Mouse (Mus musculus) gastrocnemius, postnatal 36 days (tissue): ENCODE measurements around the gene Slc7a4. TPM values are rescaled to one million over a fixed set of nuclear protein-coding genes. Genes with fewer than 3 reads are reported as not detected.
"Not testable (repeated sequence)": the region's sequence is repeated elsewhere in the genome, so short reads cannot be mapped to it uniquely, and the experiment has no call there.

Source experiments
- DNase-seq, 2 experiments: peaks; one replicate each; pipeline ENCODE4 v3.0.0; 2022
- intact Hi-C: fragments of 180-260 bp; cut with DNase I; formaldehyde crosslinking; loops from one replicate; pipeline ENCODE4 v1.15.1; 2025
- total RNA-seq, 2 experiments: library from RNA; stranded (reverse); gene quantifications; 2 replicates each; pipeline ENCODE4 v1.2.3; 2021

Gene Slc7a4
- total RNA-seq, 2 experiments from 2014 or later: 0.12 TPM; not detected in 1

DNA sequence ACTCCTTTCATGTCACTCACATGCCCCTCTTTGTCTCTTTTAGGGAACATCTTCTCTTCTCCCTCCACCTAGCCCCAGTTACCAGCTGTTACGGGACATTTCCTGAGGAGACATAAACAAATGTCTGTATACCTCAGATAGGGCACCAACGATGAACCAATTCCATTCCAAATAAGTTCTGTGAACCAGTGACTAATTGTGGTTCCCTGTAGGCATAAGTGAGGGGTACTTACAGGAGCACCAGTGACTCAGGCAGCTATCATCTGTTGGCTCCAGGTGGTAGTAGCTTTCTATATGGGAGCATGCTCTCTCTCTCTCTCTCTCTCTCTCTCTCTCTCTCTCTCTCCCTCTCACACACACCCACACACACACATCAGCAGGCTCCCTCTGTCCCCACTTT, 18.8 kb downstream of the Slc7a4 start:
- intact Hi-C loops: no loop called here
- DNase-seq: no peak

DNA sequence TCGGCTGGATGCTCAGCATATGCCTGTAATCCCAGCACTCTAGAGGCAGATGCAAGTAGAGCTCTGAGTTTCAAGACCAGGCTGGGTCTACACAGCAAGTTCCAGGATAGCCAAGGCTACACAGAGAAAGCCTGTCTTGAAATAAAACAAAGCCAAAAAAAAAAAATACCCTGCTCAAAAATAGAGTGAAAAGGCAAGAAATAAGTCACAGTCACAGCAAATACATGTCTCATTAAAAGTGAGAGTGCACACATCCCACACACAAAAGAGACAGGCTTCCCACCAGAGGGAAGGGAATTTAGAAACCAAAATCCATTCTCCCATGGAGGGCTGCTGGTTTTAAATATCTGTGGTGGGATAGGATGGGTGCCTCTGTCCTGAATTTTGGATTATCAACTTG, 19.4 kb downstream of the Slc7a4 start:
- intact Hi-C loops: no loop called here
- no peak for DNase-seq

DNA sequence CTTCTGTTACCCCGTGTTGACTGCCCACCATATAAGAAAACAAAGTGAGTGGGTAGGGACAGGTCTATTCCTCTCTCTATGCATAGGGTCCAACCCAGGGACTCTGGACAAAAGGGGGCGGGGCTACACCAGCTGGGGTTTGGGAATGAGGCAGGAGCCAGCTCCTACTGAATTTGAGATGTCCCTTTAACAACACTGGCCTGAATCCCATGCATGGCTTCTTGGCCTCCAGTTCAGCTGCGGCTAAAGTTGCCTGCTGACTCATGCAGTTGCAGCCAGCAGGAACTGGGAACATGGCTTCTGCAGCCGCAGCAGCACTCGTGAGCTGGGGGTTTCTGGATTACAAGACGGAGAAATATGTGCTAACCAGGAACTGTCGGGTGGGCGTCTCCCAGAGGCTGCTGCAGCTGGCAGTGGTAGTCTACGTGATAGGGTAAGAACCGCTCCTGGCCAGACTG, 21.2 kb downstream of the Slc7a4 start, which contains the start of gene P2rx6:
TSS of gene P2rx6 (plus strand) at position 135 of the 458 bp plus-strand sequence.
- DNase-seq: peak; percentile 57 to 65
- intact Hi-C loops: no loop called here

DNA sequence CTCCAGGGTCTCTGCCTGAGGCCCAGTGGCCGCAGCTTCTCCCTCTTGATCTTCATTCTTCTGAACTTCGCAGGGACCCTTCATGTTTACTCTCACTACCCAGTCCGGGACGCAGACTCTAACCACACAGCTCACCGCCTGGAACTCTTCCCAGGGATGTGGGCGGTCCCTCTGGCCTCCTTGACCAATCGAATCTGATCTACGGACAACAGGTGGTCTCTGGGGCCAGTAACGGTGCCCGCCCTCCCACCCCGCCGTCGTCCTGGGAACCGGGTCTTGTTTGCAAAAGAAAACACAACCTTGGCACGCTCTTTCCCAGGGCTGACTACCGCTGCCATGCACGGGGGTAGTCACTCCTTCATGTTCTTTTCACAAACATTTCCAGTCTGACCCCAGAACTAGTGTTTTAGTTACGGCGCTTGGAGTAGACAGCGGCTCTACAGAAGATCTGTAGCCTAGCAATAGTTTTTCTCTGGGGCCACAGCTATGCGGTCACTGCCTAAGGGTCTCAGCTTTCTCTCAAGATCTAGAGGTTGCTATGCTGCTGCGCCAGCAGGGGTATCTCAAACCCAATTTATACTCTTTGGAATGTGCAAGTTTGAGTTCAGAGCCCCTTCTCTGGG, 21.8 kb downstream of the Slc7a4 start, which contains the start of gene Lrrc74b:
TSS of gene Lrrc74b (minus strand) at position 120 of the 623 bp plus-strand sequence.
- DNase-seq: peak; percentile 63 to 69
- intact Hi-C loops: no loop called here

DNA sequence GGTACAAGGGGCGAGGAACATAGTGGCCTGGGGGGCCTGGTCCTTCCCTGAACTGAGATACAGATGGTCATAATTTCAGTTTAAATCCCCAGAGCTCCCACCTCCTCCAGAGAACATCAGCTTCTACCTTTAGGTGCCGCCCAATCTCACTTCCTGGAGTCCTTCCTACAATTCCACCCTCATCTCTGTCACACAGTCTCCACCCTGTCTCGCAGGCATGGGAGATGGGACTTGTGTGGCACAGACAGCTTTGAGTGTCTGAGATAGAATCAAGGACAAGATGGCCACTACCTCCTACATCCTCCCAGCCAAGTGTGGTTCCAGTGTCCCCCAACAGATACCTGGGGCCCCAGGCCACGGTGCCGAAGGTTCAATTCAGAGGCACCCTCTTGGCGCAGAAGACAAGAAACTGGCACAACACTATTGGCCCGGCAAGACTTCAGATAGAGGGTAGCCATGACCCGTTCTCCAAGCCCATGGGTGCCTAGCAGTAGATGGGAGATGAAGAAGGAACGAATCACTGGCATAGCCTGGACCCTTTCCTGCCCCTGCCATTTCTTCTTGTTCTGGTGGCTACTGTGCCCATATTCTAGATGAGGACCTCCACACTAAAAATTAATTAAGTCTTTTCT, 23.5 kb downstream of the Slc7a4 start:
- intact Hi-C loops: loop anchor here (1.0 kb wide), 1 partner anchor 60 kb away; the partner anchor contains the start of gene Smpd4
- no peak for DNase-seq

DNA sequence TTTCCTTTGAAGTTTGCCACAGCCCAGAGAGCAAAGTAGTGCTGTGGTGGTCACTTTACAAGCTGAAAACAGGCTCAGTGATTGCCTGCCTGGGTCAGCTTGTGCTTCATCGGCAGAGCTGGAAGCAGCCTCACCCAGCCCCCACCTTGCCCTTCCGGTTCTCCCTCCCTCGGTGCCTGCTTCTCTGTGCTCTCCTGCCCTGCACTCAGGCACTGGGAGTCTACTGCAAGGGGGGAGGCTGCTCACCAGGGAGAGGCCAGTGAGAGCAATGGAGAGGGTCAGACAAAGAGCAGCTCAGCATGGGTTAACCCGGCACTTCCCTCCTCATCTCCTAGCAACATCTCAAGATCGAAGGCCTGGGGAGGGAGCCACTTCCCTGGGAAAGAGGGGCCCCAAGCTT, 24.2 kb downstream of the Slc7a4 start:
- DNase-seq: no peak
- intact Hi-C loops: no loop called here

DNA sequence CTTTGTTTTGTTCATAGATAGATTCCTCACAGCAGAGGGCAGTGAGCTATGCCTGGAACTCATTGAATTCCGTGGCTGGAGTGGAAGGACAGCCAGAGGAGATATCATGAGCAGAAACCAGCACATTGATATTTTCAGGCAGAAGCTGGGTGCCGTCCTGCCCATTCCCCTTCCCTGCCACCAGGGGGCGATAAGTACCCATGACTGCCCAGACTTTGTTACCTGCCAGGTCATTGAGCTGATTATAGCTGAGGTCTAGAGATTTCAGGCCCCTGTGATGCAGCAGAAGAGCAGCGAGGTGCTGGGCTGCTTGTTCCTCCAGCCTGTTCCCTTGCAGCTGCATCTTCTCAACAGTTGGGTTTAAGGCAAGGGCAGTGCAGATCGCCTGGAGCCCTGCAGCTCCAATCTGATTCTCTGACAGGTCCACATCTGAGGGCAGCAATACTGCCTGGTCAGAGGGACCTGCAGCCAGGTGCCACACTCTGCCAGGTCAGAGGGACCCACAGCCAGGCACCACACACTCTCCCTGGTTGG, 25.0 kb downstream of the Slc7a4 start:
- DNase-seq: peak; percentile 43 to 49
- intact Hi-C loops: no loop called here

DNA sequence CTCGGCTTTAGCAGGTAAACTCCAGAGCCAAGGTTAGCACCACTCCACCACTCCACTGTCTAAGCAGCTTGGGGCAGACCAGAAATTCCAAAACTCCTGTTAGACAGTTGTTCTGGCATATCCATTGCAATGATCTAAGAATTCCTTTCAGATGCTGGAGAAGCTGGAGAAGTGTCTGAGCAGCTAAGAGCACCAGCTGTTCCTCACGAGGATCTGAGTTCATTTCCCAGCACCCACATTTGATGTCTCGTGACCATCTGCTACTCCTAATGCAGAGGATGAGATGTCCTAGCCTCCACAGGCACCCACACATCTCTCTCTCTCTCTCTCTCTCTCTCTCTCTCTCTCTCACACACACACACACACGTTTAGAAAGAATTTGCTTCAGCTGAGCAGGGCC, 26.1 kb downstream of the Slc7a4 start:
- intact Hi-C loops: no loop called here
- DNase-seq: no peak

DNA sequence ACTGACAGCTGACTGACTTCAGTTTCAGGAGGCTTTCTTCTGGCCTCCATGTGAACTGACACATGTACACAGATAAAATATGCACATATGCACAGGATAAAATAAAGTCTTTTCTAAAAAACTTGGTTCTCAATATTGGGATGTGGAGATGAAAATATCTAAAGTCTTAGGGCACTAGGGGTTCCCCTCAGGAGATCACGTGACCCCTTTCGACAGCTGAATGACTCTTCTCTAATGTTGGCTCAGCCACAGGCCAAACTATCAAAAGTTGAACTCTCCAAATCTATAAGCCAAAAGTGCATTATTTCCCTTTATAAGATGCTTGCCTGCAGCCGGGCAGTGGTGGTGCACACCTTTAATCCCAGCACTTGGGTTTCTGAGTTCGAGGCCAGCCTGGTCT, 26.8 kb downstream of the Slc7a4 start:
- intact Hi-C loops: no loop called here
- no peak for DNase-seq

DNA sequence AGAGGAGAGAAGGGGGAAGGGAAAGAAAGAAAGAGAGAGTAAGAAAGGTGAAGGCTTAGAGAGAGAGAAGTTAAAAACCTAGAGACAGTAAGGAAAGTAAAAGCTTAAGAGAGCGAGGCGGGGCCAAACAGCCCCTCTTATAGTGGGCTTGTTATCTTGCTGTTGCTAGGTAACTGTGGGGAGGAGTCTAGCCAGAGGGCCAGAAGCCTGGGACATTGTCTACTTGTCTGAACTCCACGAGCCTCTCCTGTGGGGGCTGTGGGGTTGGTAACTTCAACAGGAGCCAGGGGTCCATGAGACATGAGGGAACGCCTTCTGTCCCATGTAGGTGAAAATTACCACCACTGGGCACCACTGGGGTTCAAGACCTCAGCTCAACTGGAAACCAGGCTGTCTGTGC, 28.3 kb downstream of the Slc7a4 start:
- DNase-seq, intact Hi-C loops: not testable (repeated sequence)

DNA sequence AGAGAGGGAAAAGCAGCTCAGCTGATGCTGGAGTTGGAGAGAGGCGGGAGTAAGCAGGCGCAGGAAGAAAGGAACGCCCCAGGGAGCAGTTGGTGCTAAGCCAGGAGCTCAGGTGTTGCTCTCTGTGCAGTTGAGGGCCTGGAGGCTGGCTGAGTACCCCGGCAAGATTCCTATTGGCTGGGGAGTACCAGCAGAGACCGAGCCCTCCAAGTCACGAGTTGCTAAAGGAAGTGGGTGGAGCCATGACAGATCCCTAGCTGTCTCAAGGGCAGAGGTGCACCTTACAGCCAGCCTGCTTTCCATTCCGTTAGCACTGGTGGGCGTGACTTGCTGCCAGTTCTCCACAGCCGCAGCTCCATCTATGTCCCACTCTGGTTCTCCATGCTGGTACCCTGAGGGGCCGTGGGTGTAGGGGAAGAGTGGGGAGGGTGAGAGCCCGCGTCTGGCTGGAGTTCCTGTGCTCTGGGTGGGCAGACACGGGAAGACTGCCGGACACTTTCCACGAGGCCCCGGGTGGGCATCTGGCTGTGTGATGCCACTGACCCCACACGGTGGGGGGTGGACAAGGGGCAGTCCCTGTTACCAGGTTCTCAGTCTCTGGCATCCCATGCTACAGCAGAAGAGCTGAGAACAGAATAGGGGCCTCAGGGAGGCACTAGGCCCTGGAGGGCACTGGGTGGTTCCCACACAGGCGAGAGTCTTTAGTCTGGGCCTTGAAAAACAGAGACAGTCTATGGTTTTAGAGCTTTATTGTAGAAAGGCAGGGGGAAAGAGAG, 28.9 kb downstream of the Slc7a4 start:
- intact Hi-C loops: no loop called here
- DNase-seq: no peak

DNA sequence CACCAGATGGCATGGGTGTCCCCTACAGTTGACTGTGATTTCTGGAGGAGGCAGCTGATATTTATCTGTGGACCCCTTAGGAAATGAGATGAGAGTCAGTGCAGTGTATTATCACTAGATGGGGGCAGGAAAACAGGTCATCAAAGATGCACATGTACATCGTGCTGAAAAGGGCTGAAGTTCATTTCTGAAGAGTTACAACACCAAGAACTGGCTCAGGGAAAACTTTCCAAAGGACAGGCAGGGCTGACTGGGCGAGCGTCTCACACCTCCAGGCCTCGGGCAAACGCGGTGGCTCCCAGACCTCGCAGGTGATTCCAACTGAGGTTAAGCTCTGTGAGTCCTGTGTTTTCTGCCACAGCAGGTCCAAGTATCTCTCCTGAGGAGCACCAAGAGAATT, 30.2 kb downstream of the Slc7a4 start:
- DNase-seq: no peak
- intact Hi-C loops: no loop called here

DNA sequence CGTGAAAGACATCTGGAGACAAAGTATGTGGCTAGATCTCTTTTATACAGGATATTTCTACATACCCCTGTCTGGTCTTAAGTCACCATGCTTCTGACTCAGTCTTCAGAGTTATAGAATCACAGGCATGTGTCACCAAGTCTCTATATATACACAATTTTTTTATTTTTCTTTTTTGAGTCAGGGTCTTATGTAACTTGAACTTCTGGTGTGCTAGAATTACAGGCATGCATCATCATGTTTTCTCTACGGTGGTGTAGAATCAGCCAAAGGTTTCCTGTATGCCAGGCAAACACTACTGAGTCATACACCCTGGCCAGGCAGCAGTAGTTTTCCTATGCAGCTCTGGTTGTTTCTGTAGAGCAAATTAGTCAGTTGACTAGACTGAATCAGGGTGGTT, 40.4 kb downstream of the Slc7a4 start:
- intact Hi-C loops: no loop called here
- DNase-seq: no peak

DNA sequence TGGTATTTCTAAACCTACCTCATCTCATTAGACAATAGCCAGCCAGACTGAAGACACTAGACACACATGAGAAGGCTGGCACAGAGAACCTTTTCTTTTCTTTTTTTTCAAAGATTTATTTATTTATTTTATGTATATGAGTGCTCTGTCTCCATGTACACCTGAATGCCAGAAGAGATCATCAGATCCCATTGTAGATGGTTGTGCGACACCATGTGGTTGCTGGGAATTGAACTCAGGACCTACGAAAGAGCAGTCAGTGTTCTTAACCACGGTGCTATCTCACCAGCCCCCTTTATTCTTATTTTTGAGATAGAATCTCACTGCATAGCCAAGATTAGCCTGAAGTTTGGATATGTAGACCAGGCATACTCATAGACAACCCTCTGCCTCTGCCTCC, 46.4 kb downstream of the Slc7a4 start:
- DNase-seq: no peak
- intact Hi-C loops: no loop called here

DNA sequence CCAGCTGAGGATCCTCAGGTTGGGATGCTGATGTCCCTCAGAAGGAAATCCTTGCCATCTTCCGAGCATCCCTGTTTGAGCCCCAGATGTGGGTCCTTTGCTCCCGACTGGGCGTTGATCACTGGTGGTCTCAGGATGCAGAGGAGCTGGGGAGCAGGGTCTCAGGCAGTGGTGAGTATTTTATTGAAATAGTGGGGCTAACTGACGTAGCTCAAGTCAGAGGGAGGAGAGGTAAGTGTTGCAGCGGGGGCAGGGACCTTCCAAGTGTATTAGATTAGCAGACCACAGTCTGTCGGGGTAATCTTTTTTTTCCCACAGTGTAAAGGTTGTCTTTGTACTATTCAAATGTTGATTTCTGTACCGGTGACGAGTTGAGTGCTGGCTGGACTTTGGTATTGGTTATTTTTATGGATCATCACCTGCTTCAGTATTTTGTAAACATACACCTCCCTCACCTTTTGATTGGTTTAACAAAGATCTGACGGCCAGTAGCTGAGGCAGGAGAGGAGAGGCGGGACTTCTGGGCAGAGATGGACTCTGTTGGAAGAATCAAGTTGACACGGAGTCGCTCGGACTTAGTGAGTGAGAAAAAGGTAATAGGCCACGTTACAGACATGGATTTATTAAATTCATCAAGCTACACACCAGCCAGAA, 50.2 kb downstream of the Slc7a4 start:
- no peak for DNase-seq
- intact Hi-C loops: loop anchor here (2.0 kb wide), 1 partner anchor 128 kb away; the partner anchor contains the start of gene Snap29

DNA sequence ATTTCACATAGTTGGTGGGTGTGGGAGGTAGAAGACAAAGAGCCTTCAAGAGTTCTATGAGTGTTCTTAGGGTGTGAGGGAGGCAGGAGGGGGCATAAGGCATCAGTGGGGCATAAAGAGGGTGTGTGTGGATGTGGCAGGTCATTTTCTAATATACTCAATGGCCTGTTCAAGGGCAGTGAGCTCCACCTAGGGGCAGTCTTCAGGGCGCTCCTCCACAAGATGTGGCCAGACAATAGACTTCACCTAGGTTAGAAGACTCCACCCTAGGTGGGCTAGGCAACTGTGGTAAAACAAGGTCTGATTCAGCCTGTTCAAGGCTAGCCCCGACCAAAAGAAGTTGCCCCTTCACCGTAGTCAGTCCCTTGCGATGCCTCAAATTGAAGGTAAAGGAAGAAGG, 50.7 kb downstream of the Slc7a4 start:
- intact Hi-C loops: loop anchor here (2.0 kb wide), 1 partner anchor 127 kb away; the partner anchor contains the start of gene Snap29
- no peak for DNase-seq

DNA sequence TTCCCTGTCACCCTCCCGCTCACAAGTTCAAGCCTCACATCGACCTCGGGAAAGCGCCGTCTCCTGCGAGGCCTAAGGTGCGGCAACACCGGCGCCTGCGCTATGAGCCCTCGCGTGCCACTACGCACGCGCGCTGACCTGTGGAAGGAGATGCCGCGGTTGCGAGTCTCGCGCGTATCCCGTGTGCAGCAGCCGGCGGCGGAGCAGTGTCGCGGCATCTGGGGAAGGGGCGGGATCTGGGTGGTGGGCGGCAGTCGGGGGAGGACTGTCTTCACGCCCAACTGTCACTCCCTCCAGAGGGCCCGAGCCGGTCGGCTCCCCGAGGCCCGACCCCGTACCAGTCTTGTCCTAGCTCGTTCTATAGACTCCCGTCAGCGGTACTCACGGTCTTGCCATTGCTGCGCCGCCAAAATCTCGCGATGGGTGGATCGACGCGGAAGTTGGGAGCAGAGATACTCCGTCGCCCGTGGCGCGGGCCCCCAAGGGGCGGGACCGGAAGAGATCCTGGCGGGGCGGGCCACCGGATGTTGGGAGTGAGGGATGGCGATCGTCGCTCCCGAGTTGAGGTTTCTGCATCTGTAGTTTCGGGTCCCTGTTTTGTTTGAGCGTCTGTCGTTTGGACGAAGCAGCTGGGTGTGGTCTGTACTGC, 52.2 kb downstream of the Slc7a4 start, which contains the start of gene Thap7:
TSS of gene Thap7 (minus strand) at position 497 of the 649 bp plus-strand sequence.
- peak; percentile 97 for DNase-seq
- intact Hi-C loops: no loop called here

DNA sequence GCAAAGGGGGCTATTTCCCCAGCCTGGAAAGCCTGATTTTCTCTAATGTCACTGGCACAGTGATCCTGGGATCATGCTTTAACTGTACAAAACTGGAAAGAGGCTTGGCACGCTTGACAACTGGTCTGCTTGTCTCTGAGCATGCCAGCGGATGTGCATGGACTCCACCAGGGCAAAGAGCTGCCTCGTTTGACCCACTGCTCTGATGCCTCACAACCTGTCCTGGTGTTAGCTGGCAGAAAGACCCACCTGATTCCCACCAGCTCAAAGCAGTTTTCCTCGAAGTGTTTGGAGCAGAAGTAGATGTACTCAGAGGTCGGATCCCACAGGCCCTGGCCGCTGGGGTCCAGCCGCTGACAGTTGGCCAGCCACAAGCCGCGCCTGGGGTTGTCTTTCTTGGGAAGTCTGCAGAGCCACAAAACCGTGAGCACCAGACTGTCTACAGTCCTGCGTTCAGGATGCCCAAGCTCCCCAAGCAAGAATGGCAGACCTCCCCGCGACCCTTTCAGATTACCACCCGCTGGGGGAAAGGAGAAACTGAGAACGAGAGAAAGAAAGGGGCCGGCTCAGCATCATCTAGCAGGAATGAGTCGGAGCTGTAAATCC, 52.9 kb downstream of the Slc7a4 start:
- intact Hi-C loops: no loop called here
- no peak for DNase-seq

DNA sequence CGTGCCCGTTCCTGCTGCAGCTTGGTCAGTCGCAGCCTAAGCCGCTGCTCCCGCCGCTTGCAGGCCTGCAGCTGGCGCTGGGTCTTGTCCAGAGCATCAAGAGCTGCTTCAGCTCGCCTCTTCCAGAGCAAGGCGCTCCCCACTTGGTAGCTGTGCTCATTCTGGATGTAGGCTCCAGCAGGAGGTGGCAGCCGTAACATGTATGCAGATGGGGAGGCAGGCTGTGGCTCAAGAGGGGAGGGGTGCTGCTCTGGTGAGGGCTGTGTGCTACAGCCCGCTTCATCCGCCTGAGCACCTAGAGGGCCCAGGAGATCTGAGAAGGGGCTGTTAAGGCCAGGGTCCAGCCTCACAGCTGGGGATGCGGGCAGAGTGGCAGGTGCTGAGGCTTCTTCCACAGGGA, 54.7 kb downstream of the Slc7a4 start:
- no peak for DNase-seq
- intact Hi-C loops: no loop called here
